Mouse (Mus musculus) erythroid progenitor cell, adult 5-6 weeks (primary cell): Measurements from ENCODE around the gene Egr4. TPM values are rescaled to one million over a fixed set of nuclear protein-coding genes. Genes with fewer than 3 reads are reported as not detected.

Source experiments
- ATAC-seq: replicated peaks from 2 replicates; pipeline ENCODE4 v1.8.0; 2016; ENCODE audit warnings: moderate number of reproducible peaks, mild to moderate bottlenecking, moderate TSS enrichment, inconsistent platforms; ENCODE audit not compliant: poor library complexity, low FRiP score, severe bottlenecking
- total RNA-seq, 2 experiments: library from RNA; stranded (forward) in 1 of 2; stranded (reverse) in 1 of 2; fragments of 150-400 nt in 1 of 2; fragments of 186-747, 209-891 nt in 1 of 2; gene quantifications; 2 replicates each; pipeline versions ENCODE4 v1.2.3 to v1.2.4; 2015 to 2017; ENCODE audit warnings: low replicate concordance in 2 of 2

Gene Egr4
- total RNA-seq, 2 experiments from 2014 or later, result not detected

DNA sequence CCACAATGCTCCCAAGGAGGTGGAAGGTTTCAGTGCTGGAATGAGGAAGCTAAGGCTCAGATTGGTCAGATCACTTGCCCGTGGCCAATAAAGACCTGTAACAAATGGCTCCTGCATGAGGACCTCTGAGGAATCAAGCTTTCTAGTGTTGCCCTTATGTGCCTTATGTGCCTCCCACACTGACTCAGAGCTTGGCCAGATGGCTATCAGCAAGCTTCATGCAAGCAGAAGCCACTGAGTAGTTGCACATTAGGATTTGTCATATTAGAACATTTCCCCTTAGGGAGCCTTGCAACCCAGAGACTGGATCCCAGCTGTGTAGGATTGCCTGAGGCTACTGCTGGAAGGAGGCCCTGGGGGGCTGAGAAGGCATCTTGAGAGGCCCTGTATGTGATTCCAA is 13.0 kb downstream of the Egr4 start:
- ATAC-seq, result no peak

DNA sequence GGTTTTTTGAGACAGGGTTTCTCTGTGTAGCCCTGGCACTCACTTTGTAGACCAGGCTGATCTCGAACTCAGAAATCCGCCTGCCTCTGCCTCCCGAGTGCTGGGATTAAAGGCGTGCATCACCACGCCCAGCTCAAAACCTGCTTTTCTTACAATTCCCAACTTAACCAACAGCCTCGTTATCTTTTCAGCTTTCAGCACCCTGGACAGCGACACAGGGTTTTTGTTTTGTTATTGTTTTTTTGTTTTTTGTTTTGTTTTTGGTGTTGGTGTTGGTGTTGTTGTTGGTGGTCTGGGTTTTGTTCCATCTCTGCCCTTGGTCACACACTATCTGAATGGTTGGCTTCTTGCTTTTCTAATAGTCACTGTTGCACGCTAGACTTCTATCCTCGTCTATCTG is 15.2 kb downstream of the Egr4 start:
- ATAC-seq, result no peak

DNA sequence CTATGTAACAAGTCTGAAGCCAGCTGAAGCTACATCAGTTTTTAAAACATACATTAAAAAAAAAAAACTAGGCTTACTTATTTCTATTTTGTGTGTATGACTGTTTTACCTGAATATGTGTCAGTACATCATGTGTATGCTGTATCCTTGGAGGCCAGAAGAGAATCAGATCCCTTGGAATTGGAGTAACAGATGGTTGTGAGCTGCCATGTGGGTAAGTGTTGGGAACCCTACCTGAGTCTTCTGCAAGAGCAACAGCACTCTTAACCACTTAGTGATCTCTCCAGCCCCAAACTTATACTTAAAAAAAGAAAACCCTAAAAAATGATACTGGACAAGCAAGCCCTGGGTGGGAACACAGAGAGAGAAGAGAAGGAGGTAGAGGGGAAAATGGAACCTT is 16.4 kb downstream of the Egr4 start:
- no peak for ATAC-seq

DNA sequence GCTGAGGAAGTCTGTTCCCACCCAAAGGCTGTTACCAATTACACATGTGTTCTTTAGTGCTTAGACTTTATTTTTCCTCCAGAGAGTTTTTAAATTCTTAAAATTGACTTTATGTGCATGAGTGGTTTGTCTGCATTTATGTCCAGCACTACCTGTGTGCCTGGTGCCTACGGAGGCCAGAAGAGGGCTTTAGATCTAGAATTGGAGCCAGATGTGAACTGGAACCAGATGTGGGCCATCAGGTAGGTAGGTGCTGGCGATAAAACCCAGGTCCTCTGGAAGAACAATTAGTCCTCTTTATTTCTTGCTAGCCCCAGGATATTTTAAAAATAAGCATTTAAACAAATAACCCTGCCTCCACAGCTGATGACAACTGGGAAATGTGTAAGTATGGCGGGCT is 21.8 kb downstream of the Egr4 start:
- no peak for ATAC-seq

DNA sequence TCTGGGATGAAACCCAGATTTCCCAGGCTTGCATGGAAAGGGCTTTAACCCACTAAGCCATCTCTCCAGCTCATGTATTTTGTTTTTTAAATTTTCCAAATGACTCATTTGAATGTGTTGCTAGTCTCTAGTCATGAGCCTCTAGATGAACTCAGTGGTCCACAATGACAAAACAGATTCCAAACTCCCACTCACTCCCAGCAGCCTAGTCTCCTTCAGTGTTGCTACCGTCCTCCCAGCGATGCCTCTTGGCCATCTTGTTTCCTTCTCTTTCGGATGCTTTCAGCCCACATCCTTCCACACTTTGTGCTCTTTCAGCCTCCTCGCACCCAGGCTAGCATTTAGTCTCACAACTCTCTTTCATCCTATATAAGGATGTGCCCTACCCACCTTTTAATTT is 23.1 kb downstream of the Egr4 start:
- ATAC-seq, result no peak

DNA sequence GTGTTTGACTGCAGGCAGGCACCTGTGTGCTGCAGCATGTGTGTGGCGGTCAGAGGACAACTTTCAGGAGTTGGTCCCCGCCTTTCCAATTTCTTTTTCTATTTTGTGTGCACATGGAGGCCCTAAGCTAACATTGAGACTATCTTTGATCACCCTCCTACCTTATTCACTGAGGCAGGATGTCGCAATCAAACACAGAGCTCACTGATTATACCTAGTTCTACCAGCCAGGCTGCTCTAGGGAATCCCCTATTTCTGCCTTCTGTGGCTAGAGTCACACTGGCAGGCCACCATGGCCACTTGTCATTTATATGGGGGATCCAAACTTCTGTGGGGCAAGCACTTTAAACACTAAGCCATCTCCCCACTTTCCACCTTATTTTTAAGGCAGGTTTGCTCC is 23.7 kb downstream of the Egr4 start:
- no peak for ATAC-seq

DNA sequence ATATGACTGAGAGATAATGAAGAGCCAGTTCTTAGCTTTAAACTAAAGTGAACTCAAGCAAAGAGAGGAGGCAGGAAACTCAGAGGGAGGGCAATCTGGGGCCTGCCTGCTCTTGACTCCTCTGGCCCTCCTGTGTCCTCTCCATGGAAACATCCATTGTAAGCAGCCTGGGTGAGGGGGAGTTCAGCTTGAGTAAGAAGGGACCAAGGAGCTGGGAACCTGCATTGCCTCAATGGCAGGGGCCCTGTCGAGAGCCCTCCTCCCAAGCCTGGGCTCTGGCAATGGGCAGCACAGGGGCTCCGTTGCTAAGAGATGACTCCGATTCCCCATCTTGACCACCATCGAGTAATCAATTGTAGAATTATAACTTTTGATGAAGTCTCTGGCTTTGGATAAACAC is 24.9 kb downstream of the Egr4 start:
- no peak for ATAC-seq

DNA sequence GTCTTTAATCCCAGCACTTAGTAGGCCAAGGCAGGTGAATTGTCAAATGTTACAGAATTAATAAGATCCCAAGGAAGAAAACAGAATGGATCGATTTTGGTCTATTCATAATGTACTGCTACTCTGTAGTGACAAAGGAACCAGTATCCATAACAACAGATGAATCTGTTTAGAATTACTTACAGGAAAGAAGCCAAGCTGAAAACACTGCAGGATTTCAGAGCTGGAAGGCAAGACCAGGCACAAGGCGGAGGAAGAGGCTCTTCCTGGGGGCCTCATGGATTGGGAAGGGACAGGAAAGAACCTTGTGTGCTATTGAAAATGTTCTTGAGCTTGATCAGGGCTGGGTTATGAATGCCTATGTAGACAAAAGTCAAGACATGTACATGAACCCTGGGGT is 27.7 kb downstream of the Egr4 start:
- ATAC-seq, result no peak

DNA sequence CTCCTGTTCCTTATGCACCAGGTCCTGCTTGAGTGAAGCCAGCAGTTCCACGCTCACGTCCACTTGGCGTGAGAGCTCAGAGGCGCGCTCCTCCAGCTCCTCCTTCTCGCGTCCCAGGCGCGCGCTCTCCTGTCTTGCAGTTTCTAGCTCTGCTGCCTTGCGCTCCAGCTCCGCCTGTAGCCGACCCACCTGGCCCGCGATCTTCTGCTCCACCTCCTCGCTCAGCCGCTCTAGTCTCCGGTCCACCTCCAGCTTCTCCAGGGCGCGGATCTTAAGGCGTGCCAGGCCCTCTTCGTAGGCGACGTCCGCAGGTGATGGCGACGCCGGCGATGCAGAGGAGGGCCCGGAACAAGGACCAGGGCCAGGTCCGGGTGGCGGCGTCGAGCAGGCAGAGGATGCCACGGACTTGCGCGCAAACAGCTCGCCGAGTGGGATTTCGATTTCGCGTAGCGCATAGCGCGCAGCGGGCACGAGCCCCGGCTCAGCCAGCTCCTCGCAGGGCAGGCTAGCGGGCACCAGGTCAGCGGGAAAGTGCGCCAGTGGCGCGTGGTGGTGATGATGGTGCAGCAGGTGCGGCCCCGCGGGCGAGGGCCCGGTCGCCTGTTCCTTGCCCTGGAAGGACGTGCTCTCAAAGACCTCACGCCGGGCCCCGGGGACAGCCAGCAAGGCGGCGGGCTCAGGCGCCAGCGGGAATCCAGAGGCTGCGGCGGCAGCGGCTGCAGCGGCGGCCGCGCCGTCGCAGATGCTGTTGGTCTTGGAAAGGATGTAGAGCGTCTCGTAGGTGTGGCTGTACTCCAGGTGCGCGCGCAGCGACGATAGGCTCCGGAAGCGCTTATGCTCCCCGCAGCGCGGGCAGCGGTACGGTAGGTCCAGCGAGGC is 29.3 kb downstream of the Egr4 start:
- no peak for ATAC-seq

DNA sequence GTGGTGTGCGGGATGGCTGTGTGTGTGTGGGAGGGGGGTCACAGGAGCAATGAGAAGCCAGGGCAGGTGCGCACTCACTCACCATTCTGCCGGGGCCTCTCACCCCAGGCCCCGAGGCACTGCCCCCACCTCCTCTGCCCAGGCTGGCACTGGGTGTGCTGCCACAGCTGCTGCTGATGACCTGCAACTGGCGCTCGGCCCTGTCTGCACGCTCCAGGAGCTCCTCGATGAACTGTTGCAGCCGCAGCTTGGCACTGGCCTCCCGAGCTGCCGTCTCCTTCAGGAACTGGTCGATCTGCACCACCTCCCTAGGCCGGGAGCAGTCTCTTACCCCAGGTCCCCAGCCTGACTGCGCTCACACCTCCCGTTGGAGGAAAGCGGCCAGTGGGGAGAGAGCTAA is 32.7 kb downstream of the Egr4 start:
- no peak for ATAC-seq

DNA sequence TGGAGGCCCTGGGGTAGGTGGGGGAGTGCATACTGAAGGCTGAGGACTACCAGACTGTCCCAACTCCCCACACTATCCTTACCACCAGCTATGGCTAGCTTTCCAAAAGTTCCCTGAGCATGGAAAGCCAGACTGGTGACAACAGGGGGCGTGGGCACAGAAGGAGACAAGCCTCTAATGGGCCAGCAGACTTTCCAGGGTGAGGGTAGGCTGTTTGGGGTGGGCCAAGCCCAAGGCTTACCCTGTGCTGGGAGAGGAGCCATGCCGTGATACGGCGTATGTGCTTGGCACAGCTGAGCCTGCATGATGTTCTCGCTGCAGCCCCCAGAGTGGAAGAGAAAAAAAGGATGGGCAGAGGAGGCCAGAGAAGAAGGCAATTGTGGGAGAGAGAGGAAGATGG is 33.4 kb downstream of the Egr4 start:
- no peak for ATAC-seq

DNA sequence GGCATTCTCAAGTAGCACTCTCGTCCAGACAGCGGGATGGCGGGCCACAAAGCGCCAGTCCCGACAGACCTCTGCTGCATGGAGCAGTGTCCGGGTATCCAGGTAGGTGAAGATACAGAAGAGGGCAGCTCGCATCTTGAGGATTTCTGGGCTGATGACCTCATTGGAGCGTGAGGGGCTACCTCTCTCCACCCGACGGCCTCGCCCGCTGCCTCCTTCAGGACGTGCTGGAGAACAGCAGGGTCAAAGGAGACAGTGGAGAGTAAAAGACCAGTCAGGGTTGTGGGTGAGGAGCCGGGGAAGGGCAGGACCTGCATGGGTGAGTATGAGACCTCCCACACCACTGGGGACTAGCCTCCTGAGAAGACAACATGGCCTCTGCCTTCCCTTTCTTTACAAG is 35.0 kb downstream of the Egr4 start:
- ATAC-seq, result no peak

DNA sequence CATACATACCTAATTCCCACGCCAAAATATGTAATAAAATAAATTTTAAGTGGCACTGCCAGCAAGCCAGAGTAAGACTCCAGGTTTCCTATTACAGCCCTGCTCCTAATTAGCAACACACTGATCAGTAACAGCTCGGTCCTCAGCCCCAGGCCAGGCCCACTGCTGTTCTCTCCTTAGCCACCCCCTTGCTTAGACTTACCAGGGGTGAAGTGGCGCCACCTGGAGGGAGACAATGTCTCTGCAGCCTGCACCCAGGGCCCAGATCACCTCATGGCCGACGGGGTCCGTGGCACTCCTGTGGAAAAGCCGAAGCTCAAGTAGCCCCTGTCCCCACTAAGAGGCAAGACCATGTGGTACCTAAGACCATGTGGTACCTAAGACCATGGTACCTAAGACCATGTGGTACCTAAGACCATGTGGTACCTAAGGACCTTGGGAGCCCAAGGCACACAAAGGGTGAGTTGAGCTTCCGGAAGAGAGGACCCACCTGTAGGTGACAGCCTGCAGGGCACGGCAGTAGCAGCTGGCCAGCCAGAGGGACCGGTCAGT is 35.9 kb downstream of the Egr4 start:
- no peak for ATAC-seq

DNA sequence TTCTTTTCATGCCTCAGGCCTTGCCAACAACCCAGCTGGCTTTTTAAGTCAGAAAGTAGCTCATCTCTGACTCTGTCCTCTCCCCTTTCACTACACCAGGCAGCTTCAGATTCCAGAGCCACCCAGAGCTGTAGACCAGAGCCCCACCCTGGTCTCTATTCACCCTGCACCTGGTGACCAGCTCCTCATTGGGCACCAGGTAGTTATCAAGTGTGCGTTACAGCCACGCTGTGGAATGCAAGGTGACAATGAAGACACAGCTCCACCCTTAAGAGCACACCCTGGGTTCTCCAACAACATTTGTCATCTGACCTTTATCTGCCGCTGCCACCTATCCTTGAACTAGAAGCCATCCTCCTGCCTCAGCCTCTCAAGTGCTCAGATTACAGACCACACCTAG is 37.8 kb downstream of the Egr4 start:
- ATAC-seq, result no peak

DNA sequence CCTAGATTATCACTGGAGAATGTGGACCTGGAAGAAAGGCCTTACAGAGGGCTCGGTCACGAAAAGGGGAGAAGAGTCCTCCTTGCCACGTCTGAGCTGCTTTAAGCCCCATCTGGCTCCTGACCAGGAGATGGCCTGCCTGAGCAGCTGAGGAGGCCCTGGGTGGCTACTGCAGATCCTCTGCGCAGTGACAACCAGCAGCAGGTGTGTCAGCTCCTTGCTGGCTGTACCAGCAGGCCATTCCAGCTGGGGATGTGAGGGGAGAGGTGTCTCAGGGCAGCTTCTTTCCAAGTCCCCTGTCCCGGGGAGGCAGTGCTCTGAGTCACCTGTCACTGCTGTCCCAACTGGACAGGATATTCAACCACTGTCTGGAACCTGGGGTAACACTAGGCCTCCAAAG is 40.8 kb downstream of the Egr4 start:
- no peak for ATAC-seq

DNA sequence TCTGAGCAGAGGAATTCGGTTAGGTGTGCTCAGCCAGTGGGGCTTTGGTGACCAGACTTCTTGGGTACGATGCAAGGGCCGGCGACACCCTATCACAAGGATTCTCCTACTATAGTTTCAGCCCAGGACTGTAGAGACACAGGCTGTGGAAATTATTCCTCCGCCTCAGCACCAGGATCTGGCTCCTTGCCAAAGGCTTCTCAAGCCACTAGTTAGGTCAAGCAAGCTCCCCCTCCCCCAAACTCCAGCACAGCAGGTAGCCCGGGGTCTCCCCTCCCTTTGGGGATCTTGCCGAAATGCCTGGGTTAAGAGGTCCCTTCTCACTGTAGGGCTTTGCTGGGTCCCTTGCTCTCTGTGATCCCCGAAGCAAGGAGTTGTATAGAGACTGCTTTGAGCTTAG is 41.4 kb downstream of the Egr4 start:
- ATAC-seq, result no peak

DNA sequence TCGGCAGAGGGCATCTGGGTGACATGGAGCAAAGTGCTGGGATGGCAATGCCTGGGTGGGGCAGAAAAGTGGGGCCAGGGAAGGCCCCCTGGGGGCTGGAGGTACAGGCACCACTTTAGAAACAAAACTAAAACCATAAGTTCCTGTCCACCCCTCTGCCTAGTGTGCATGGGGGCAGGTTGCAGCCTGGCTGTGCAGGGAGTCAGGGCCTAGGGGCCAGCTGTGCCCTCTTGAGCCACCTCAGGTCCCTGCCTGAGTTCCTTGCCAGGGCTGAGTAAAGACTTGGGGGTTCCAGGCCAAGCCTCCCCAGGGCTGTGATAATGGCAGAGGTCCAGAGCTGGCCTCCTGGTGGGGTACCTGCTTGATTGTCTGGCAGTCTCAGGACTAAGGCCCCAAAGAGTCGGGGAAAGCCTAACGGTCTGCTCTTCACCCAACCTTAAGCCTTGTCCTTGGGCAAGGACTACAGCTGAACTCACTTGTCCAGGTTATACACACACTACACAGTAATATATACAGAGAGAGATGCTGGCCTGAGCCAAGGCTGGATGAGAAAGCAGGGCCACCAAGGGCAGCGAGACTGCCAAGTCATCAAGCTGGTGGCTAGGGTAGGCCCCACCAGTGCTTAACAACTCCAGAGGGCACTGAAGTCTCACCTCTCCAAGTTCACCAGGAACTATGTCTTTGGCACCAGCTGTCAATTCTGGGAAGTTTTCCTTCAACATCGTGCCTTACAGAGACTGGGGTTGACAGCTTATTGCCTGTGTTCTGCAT is 43.5 kb downstream of the Egr4 start:
- ATAC-seq, result no peak

DNA sequence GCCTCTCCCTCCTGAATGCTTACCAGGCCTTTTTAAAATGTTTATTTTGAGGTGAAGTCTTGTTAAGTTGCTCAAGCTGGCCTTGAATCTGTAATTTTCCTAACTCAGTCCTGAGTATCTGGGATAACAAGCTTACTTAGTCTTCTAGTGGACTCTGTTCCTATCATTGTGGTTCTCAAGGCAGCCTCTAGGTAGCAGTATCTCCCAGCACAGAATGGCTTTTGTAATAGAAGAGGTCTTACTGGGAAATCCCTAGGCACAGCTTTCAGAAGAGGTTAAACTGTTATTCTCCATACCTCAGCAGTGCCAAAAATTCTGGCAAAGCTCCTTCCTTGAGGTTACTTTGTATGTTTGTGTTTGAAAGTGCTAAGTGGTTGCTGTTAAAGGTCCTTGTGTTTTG is 48.0 kb downstream of the Egr4 start:
- ATAC-seq, result no peak
